Mouse (Mus musculus): ENCODE results near the gene Dcaf5.

DNA sequence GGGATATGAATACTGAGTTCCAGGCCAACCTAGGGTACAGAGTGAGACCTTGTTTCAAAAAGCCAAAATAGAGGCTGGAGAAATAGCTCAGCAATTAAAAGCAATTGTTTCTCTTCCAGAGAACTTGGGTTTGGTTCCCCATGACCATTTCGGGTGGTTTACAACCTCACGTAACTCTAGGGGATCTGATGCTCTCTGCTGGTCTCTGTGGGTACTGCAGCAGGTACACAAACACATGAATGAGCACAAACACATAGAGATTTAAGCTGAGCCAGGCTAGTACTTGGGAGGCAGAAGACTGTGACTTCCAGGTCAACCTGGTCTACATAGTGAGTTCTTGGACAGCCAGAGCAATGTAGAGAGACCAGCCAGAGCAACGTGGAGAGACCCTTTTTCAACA is 28.6 kb downstream of the Dcaf5 start:
- TF ChIP-seq CTCF (IDR thresholded peaks at IDR 0.05; ENCODE audit: low read depth) (peak; percentile 71), EP300 (optimal IDR thresholded peaks at IDR 0.05) (no peak)

Measured in stomach, postnatal 0 days (tissue).